Mouse (Mus musculus) intestine, postnatal 0 days (tissue): Measurements from ENCODE around the gene Adamts18. TPM values are rescaled to one million over a fixed set of nuclear protein-coding genes. Genes with fewer than 3 reads are reported as not detected.

Experiments used
- ATAC-seq: fragments of 200-750 bp; cut with Nextera tagmentation; 2 replicates; pipeline ENCODE4 v1.8.0; 2017; ENCODE audit warnings: mild to moderate bottlenecking, moderate TSS enrichment, moderate library complexity
- H3K27ac ChIP-seq: fragments of 300-500 bp; sonication (generic); 2 replicates; pipeline ENCODE4 v1.5.1; 2014; ENCODE audit warnings: mild to moderate bottlenecking, low read depth, low read length, moderate library complexity
- H3K27me3 ChIP-seq: fragments of 300-500 bp; sonication (generic); replicated peaks from 2 replicates; pipeline ENCODE4 v1.6.1; 2014; ENCODE audit warnings: low read length, mixed read lengths; ENCODE audit not compliant: control insufficient read depth, insufficient read depth
- H3K36me3 ChIP-seq: fragments of 300-500 bp; sonication (generic); 2 replicates; pipeline ENCODE4 v1.6.1; 2014; ENCODE audit warnings: mild to moderate bottlenecking, moderate library complexity; ENCODE audit not compliant: control insufficient read depth, insufficient read depth
- H3K4me1 ChIP-seq: fragments of 300-500 bp; sonication (generic); replicated peaks from 2 replicates; pipeline ENCODE4 v1.6.1; 2014; ENCODE audit warnings: antibody characterized with exemption, low read length, mixed read lengths; ENCODE audit not compliant: control insufficient read depth, insufficient read depth
- H3K4me2 ChIP-seq: fragments of 300-500 bp; sonication (generic); replicated peaks from 2 replicates; pipeline ENCODE4 v1.6.1; 2014; ENCODE audit warnings: low read depth, mild to moderate bottlenecking, moderate library complexity
- H3K4me3 ChIP-seq: fragments of 300-500 bp; sonication (generic); 2 replicates; pipeline ENCODE4 v1.5.1; 2014; ENCODE audit warnings: low read depth, low read length
- H3K9ac ChIP-seq: fragments of 300-500 bp; sonication (generic); 2 replicates; pipeline ENCODE4 v1.6.1; 2014; ENCODE audit warnings: mild to moderate bottlenecking, low read depth, low read length
- H3K9me3 ChIP-seq: fragments of 300-500 bp; sonication (generic); 2 replicates; pipeline ENCODE4 v1.6.1; 2016; ENCODE audit warnings: mixed run types; ENCODE audit not compliant: control insufficient read depth
- CTCF ChIP-seq: sonication (generic); IDR thresholded peaks from 2 replicates; pipeline ENCODE4 v1.5.1; 2016; ENCODE audit warnings: low read depth, mild to moderate bottlenecking, control low read depth, antibody characterized with exemption, moderate library complexity
- WGBS: fragments of 180-500 bp; shearing (Covaris S2); extraction: QIAGEN DNeasy Blood & Tissue Kit; methylation state at CpG from one replicate; pipeline ENCODE4 v1.1.7; 2014; 5-methylcytosine and 5-hydroxymethylcytosine counted together
- polyA plus RNA-seq: library from polyadenylated mRNA; unstranded; fragments of >200 nt; fragmentation: Nextera tagmentation; extraction: Ambion mirVana; gene quantifications from 2 replicates; pipeline ENCODE4 v1.2.1, GENCODE M21; 2015

Adamts18 gene
- polyA plus RNA-seq, 1 experiment from 2014 or later = 0.17 TPM

DNA sequence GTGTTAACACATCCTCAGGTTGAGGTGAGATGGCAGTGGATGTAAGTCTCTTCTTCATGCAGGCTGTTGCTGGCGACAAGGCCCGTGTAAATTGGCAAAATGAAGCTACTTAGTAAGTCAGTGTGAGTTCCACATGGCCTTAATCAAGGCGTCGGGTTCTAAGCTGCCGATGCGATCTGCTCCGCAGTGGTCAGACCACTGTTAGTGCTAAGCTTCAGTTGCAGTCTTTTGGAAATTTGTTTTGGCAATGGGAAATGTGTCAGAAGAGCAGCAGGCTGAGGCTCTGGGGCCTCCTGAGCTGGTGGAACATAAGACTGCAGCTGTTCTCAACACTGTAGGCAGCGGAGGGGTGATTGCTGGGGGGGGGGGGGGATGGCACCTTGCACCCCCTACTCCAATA is 182.6 kb downstream of the Adamts18 start:
- TF ChIP-seq CTCF = no peak
- H3K36me3 ChIP-seq = no peaks in the 10 kb centered on the region
- 67% methylated on average over 8 of the region's 8 CpGs for WGBS
- H3K4me3 ChIP-seq = no peak overlapping the region
- no peak for ATAC-seq
- no peaks in the 10 kb centered on the region for H3K27me3 ChIP-seq
- no peaks in the 10 kb centered on the region for H3K4me1 ChIP-seq
- no peak overlapping the region for H3K9ac ChIP-seq
- no peaks in the 10 kb centered on the region for H3K9me3 ChIP-seq
- H3K27ac ChIP-seq = no peak overlapping the region
- no peak overlapping the region for H3K4me2 ChIP-seq

DNA sequence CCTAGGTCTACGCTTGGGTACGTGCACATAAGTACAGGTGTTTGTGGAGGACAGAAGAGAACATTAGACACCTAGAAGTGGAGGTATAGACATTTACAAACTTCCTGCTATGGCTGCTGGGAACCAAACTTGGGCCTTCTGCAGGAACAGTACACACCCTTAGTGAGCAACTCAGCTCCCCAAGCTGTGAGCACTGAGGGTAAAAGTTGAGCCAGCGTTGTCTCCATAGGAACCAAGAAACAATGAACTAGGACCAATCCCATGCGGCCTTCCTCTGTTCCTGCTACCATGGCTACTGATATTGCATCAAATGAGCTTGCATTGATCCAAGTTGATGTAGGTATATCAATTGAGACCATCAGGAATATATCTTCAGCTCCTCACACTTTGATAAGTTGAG is 183.5 kb downstream of the Adamts18 start:
- TF ChIP-seq CTCF = no peak
- H3K36me3 ChIP-seq = no peaks in the 10 kb centered on the region
- H3K27me3 ChIP-seq = no peaks in the 10 kb centered on the region
- no peaks in the 10 kb centered on the region for H3K4me1 ChIP-seq
- H3K27ac ChIP-seq = no peak overlapping the region
- H3K9me3 ChIP-seq = no peaks in the 10 kb centered on the region
- no peak overlapping the region for H3K9ac ChIP-seq
- no peak overlapping the region for H3K4me3 ChIP-seq
- 62% methylated on average over 4 of the region's 4 CpGs for WGBS
- H3K4me2 ChIP-seq = no peak overlapping the region
- no peak for ATAC-seq

DNA sequence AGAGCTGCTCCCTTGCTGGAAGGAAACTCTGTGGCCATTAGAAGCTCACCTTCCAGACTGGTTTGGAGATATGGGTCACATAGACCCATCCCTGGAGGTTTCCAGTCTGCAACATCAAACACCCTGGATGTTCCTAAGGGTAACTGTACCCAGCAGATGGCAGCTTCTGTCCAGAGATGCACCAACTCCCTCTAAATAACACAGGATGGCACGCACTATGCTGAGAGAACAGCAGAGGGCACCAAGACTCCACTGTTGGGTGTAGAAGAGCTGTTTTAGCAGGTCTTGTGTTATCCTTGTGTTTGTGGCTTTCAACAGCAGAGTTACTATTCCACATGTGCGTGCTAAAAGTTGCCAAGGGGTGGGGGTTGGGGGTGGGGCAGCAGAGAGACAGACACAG is 184.0 kb downstream of the Adamts18 start:
- no peak for ATAC-seq
- H3K4me3 ChIP-seq = no peak overlapping the region
- H3K9ac ChIP-seq = no peak overlapping the region
- no peaks in the 10 kb centered on the region for H3K9me3 ChIP-seq
- H3K27ac ChIP-seq = no peak overlapping the region
- no peaks in the 10 kb centered on the region for H3K4me1 ChIP-seq
- WGBS = 7% methylated on average over 2 of the region's 2 CpGs
- H3K4me2 ChIP-seq = no peak overlapping the region
- H3K36me3 ChIP-seq = no peaks in the 10 kb centered on the region
- TF ChIP-seq CTCF = peak; percentile 96
- no peaks in the 10 kb centered on the region for H3K27me3 ChIP-seq

DNA sequence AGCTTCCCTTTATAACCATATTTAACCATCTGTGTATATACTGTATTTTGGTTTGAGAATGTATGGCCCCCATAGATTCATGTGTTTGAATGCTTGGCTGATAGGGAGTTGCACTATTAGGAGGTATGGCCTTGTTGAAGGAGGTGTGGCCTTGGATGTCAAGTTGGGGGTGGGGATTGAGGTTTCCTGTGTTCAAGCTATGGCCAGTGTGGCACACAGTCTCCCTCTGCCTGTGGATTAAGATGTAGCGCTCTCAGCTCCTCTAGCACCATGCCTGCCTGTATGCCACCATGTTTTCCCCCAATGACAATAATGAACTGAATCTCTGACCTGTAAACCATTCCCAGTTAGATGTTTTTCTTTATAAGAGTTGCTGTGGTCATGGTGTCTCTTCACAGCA is 188.4 kb downstream of the Adamts18 start:
- no peak overlapping the region for H3K9ac ChIP-seq
- H3K4me1 ChIP-seq = no peaks in the 10 kb centered on the region
- 97% methylated on average over 1 of the region's 1 CpGs for WGBS
- no peaks in the 10 kb centered on the region for H3K27me3 ChIP-seq
- TF ChIP-seq CTCF = no peak
- H3K9me3 ChIP-seq = no peaks in the 10 kb centered on the region
- no peak overlapping the region for H3K4me3 ChIP-seq
- no peak overlapping the region for H3K4me2 ChIP-seq
- no peaks in the 10 kb centered on the region for H3K36me3 ChIP-seq
- H3K27ac ChIP-seq = no peak overlapping the region
- no peak for ATAC-seq

DNA sequence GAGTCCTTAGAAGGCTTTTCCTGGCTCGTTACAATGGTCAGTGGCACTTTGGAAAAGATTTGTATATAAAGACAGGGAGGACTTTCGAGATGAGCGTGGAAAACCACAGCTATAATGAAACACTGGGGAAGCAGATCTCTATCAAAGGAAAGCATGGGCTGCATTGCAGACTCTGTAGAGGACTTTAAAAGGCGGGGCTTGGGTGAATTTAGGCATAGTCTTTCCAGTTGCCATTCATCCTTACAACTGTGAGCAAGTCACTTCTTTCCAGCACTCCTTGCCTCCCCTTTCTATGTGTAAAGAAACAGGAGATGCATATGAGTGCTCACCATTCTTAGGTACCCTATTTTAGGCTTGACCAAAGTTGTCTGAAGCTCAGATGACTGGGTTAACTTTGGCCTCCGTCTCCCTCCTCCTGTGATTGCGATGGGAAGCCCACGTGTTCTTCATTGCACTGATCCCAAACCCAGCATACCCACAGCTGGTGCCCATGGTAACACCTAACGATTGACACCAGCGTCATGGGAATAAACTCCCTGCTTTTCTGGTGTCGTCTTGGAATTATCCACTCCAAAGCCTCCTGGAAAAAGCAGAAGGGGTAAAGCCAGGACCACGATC is 191.7 kb downstream of the Adamts18 start:
- Histone ChIP-seq H3K4me2 (no peak overlapping the region), H3K27me3 (no peaks in the 10 kb centered on the region), H3K9me3 (no peaks in the 10 kb centered on the region), H3K4me1 (no peaks in the 10 kb centered on the region), H3K4me3 (no peak overlapping the region), H3K36me3 (no peaks in the 10 kb centered on the region), H3K9ac (no peak overlapping the region), H3K27ac (no peak overlapping the region)
- no peak for TF ChIP-seq CTCF
- WGBS = 84% methylated on average over 11 of the region's 11 CpGs
- ATAC-seq = no peak

DNA sequence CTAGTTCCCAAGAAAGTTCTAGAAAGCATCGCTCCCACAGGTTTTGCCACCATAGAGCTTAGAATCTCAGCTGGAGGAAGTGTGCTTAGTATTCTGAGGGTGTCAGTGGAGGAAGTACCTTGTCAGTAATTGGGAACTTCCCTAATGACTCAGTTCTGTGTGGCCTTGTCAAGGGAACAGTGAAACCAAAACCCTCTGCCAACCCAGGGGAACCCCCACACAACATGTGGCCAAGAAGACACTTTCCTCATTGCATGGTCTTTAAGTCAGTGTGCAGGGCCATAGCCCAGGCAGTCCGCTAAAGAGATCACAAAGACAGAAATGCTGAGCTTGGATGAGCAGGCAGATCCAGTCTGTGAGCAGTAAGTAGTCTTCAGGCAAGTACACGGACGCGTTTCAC is 192.4 kb downstream of the Adamts18 start:
- H3K4me1 ChIP-seq = no peaks in the 10 kb centered on the region
- H3K27me3 ChIP-seq = no peaks in the 10 kb centered on the region
- TF ChIP-seq CTCF = no peak
- no peaks in the 10 kb centered on the region for H3K9me3 ChIP-seq
- WGBS = 94% methylated on average over 5 of the region's 5 CpGs
- no peak for ATAC-seq
- H3K27ac ChIP-seq = no peak overlapping the region
- no peak overlapping the region for H3K4me2 ChIP-seq
- no peak overlapping the region for H3K4me3 ChIP-seq
- no peak overlapping the region for H3K9ac ChIP-seq
- H3K36me3 ChIP-seq = no peaks in the 10 kb centered on the region

DNA sequence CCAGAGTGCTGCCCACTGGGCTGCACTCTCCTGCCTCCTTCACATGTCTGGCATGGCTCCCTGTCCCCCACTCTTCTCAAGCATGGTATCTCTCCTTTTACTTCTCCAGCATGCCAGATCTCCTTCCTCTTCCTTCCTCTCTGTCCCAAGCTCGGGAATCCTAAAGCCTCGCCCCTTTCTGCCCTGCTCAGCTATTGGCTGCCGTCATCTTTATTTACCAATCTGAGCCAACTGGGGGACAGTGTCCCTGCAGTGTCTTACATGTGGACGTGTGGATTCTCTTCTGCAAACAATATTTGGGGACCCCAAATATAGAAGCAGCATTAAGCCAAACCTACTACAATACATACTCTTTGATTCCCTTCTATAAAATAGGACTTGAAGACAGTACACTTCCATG is 195.4 kb downstream of the Adamts18 start:
- H3K9ac ChIP-seq = no peak overlapping the region
- H3K27ac ChIP-seq = no peak overlapping the region
- 34% methylated on average over 4 of the region's 4 CpGs for WGBS
- no peaks in the 10 kb centered on the region for H3K9me3 ChIP-seq
- no peaks in the 10 kb centered on the region for H3K27me3 ChIP-seq
- H3K36me3 ChIP-seq = no peaks in the 10 kb centered on the region
- TF ChIP-seq CTCF = no peak
- no peak overlapping the region for H3K4me2 ChIP-seq
- H3K4me1 ChIP-seq = no peaks in the 10 kb centered on the region
- ATAC-seq = no peak
- no peak overlapping the region for H3K4me3 ChIP-seq
